Comparison of ENCODE assay signal across 8 mouse cellular contexts in genomic region chr7:60003006-60003865, GRCm38 (mm10). TPM values are rescaled to one million over a fixed set of nuclear protein-coding genes. Genes with fewer than 3 reads are reported as not detected.
DNase-seq lines count a peak whose midpoint lies in the region; ATAC-seq and TF ChIP-seq lines count a peak whose summit lies in the region.

No protein-coding gene starts in this region.

- ATAC-seq in lung, postnatal 0 days: no peak
- ATAC-seq in embryonic facial prominence, embryonic 14.5 days (ENCODE audit: low read depth): peak; percentile 37; the same call in 1 of the 2 replicates
- peak; percentile 80 for ATAC-seq in hindbrain, embryonic 16.5 days
- peak; percentile 78 for ATAC-seq in neural tube, embryonic 14.5 days (ENCODE audit: low read depth)
- no peak for ATAC-seq in monocyte, adult 5-6 weeks (replicated peaks; ENCODE audit: insufficient number of reproducible peaks, low FRiP score, low TSS enrichment, poor library complexity, severe bottlenecking)

- no peaks in the 10 kb centered on the region for H3K27me3 ChIP-seq in lung, postnatal 0 days (replicated peaks; ENCODE audit: insufficient read depth, low read length)
- no peaks in the 10 kb centered on the region for H3K27me3 ChIP-seq in embryonic facial prominence, embryonic 14.5 days (replicated peaks; ENCODE audit: control insufficient read depth, insufficient read depth, low read length)
- H3K27me3 ChIP-seq in hindbrain, embryonic 16.5 days (replicated peaks; ENCODE audit: control insufficient read depth, insufficient read depth, low read length): no peaks in the 10 kb centered on the region
- no peaks in the 10 kb centered on the region for H3K27me3 ChIP-seq in neural tube, embryonic 14.5 days (ENCODE audit: control insufficient read depth, insufficient read depth, low read length)

- no peaks in the 10 kb centered on the region for H3K36me3 ChIP-seq in lung, postnatal 0 days (ENCODE audit: insufficient read depth, low read length)
- H3K36me3 ChIP-seq in embryonic facial prominence, embryonic 14.5 days (ENCODE audit: control insufficient read depth, insufficient read depth, low read length): no peaks in the 10 kb centered on the region
- H3K36me3 ChIP-seq in hindbrain, embryonic 16.5 days (ENCODE audit: control insufficient read depth, insufficient read depth, low read length): no peaks in the 10 kb centered on the region
- no peaks in the 10 kb centered on the region for H3K36me3 ChIP-seq in neural tube, embryonic 14.5 days (ENCODE audit: control insufficient read depth, insufficient read depth, low read length)

- H3K4me3 ChIP-seq in lung, postnatal 0 days (ENCODE audit: low read depth, low read length): peak overlapping the region; percentile 44
- peak overlapping the region; percentile 52 for H3K4me3 ChIP-seq in embryonic facial prominence, embryonic 14.5 days (ENCODE audit: low read depth, low read length)
- H3K4me3 ChIP-seq in hindbrain, embryonic 16.5 days (ENCODE audit: low read length): peak overlapping the region; percentile 63
- H3K4me3 ChIP-seq in neural tube, embryonic 14.5 days (ENCODE audit: low read depth, low read length): peak overlapping the region; percentile 56

- H3K9me3 ChIP-seq in lung, postnatal 0 days (ENCODE audit: low read length): no peaks in the 10 kb centered on the region
- H3K9me3 ChIP-seq in embryonic facial prominence, embryonic 14.5 days (ENCODE audit: control insufficient read depth, low read length): peaks cover 28% of the 10 kb centered on the region
- peaks cover 19% of the 10 kb centered on the region for H3K9me3 ChIP-seq in hindbrain, embryonic 16.5 days (ENCODE audit: control insufficient read depth, low read length)
- peaks cover 3% of the 10 kb centered on the region for H3K9me3 ChIP-seq in neural tube, embryonic 14.5 days (ENCODE audit: control insufficient read depth, low read length)

- H3K4me2 ChIP-seq in lung, postnatal 0 days (replicated peaks; ENCODE audit: low read depth, low read length): peak overlapping the region; percentile 64
- peak overlapping the region; percentile 58 for H3K4me2 ChIP-seq in embryonic facial prominence, embryonic 14.5 days (ENCODE audit: low read depth, low read length)
- peak overlapping the region; percentile 53 for H3K4me2 ChIP-seq in hindbrain, embryonic 16.5 days (ENCODE audit: low read length)
- peak overlapping the region; percentile 40 for H3K4me2 ChIP-seq in neural tube, embryonic 14.5 days (ENCODE audit: low read depth, low read length)

- intact Hi-C loops in left cerebral cortex, postnatal 4 days (cut with DNase I): no loop called here

- no peak overlapping the region for H3K9ac ChIP-seq in lung, postnatal 0 days (replicated peaks; ENCODE audit: low read depth)
- peak overlapping the region; percentile 66 for H3K9ac ChIP-seq in embryonic facial prominence, embryonic 14.5 days (ENCODE audit: low read depth, low read length)
- peak overlapping the region; percentile 81 for H3K9ac ChIP-seq in hindbrain, embryonic 16.5 days (ENCODE audit: low read depth, low read length)
- peak overlapping the region; percentile 69 for H3K9ac ChIP-seq in neural tube, embryonic 14.5 days (replicated peaks; ENCODE audit: low read depth, low read length)

- WGBS in lung, postnatal 0 days: 54% methylated on average over 12 of the region's 12 CpGs
- 55% methylated on average over 12 of the region's 12 CpGs for WGBS in embryonic facial prominence, embryonic 14.5 days
- WGBS in hindbrain, embryonic 16.5 days: 56% methylated on average over 12 of the region's 12 CpGs
- 46% methylated on average over 12 of the region's 12 CpGs for WGBS in neural tube, embryonic 14.5 days

- no peaks in the 10 kb centered on the region for H3K4me1 ChIP-seq in lung, postnatal 0 days (ENCODE audit: insufficient read depth, low read depth, low read length)
- H3K4me1 ChIP-seq in embryonic facial prominence, embryonic 14.5 days (ENCODE audit: control insufficient read depth, insufficient read depth, low read length): no peaks in the 10 kb centered on the region
- no peaks in the 10 kb centered on the region for H3K4me1 ChIP-seq in hindbrain, embryonic 16.5 days (ENCODE audit: control insufficient read depth, insufficient read depth, low read depth, low read length)
- no peaks in the 10 kb centered on the region for H3K4me1 ChIP-seq in neural tube, embryonic 14.5 days (ENCODE audit: control insufficient read depth, insufficient read depth, low read length)

- no peak for TF ChIP-seq EP300 in lung, postnatal 0 days (IDR thresholded peaks at IDR 0.05)

- no peak for DNase-seq in lung, postnatal 0 days (ENCODE audit: low spot score)
- no peak for DNase-seq in lung, postnatal 14 days
- DNase-seq in embryonic facial prominence, embryonic 14.5 days (ENCODE audit: low spot score): peak; percentile 13
- DNase-seq in left cerebral cortex, postnatal 4 days: peak; percentile 55
- no peak for DNase-seq in ovary, postnatal 14 days (ENCODE audit: low spot score)

- TF ChIP-seq CTCF in lung, postnatal 0 days (IDR thresholded peaks at IDR 0.05): no peak

- H3K27ac ChIP-seq in lung, postnatal 0 days (ENCODE audit: low read length): no peak overlapping the region
- no peak overlapping the region for H3K27ac ChIP-seq in embryonic facial prominence, embryonic 14.5 days (replicated peaks; ENCODE audit: low read depth, low read length)
- peak overlapping the region; percentile 89 for H3K27ac ChIP-seq in hindbrain, embryonic 16.5 days (ENCODE audit: low read depth, low read length)
- peak overlapping the region; percentile 88 for H3K27ac ChIP-seq in neural tube, embryonic 14.5 days (ENCODE audit: low read depth, low read length)

RNA-seq across cellular contexts. Expression of gene Snurf, which starts 1.6 kb away (rescaled TPM):
- 8.8 and 11.9 TPM in 2 replicates for polyA plus RNA-seq in lung, postnatal 0 days (2015; fragmentation: Nextera tagmentation; extraction: Ambion mirVana)
- polyA plus RNA-seq in embryonic facial prominence, embryonic 14.5 days (2014; fragmentation: Nextera tagmentation; extraction: Ambion mirVana): 38.8 and 39.5 TPM in 2 replicates
- polyA plus RNA-seq in hindbrain, embryonic 16.5 days (2015; fragmentation: Nextera tagmentation; extraction: Ambion mirVana): 725 and 842 TPM in 2 replicates
- total RNA-seq in left cerebral cortex, postnatal 4 days (2021): 1,000 to 10,000 TPM; 1,067 to 1,192 TPM
- polyA plus RNA-seq in neural tube, embryonic 14.5 days (2014; fragmentation: Nextera tagmentation; extraction: Ambion mirVana): 672 and 684 TPM in 2 replicates
- total RNA-seq in monocyte, adult 5-6 weeks (2017): not detected in 3 replicates

RNA-seq across cellular contexts. Expression of gene Gm38393, which starts 1.6 kb away (rescaled TPM):
- 0.08 TPM in 1 of 2 replicates, not detected in the other for polyA plus RNA-seq in lung, postnatal 0 days (2015; fragmentation: Nextera tagmentation; extraction: Ambion mirVana)
- 0.35 and 0.42 TPM in 2 replicates for polyA plus RNA-seq in embryonic facial prominence, embryonic 14.5 days (2014; fragmentation: Nextera tagmentation; extraction: Ambion mirVana)
- polyA plus RNA-seq in hindbrain, embryonic 16.5 days (2015; fragmentation: Nextera tagmentation; extraction: Ambion mirVana): 3.2 TPM in 2 replicates
- 10 to 100 TPM; 84.3 to 89.7 TPM for total RNA-seq in left cerebral cortex, postnatal 4 days (2021)
- polyA plus RNA-seq in neural tube, embryonic 14.5 days (2014; fragmentation: Nextera tagmentation; extraction: Ambion mirVana): 7.2 and 10.6 TPM in 2 replicates
- total RNA-seq in monocyte, adult 5-6 weeks (2017): not detected in 3 replicates

Comparison
In these comparisons a context has a peak if more than half of its experiments do, and no peak if none do; other contexts are left out.
1. ATAC-seq: peak in embryonic facial prominence, embryonic 14.5 days (single experiment), hindbrain, embryonic 16.5 days (single experiment) and neural tube, embryonic 14.5 days (single experiment); none in lung, postnatal 0 days (single experiment) and monocyte, adult 5-6 weeks (single experiment).
2. DNase-seq: peak in embryonic facial prominence, embryonic 14.5 days (single experiment) and left cerebral cortex, postnatal 4 days (single experiment); none in lung, postnatal 0 days (single experiment), lung, postnatal 14 days (single experiment) and ovary, postnatal 14 days (single experiment).
3. H3K27ac ChIP-seq: peak in hindbrain, embryonic 16.5 days (single experiment) and neural tube, embryonic 14.5 days (single experiment); none in lung, postnatal 0 days (single experiment) and embryonic facial prominence, embryonic 14.5 days (single experiment).
4. RNA of gene Snurf, which starts 1.6 kb away (polyA plus RNA-seq): 725 to 842 TPM in hindbrain, embryonic 16.5 days and 672 to 684 TPM in neural tube, embryonic 14.5 days; 38.8 to 39.5 TPM in embryonic facial prominence, embryonic 14.5 days and 8.8 to 11.9 TPM in lung, postnatal 0 days; every median in the first group is over 10 times any median in the second.
5. Peak in every context shown above with its lines, with median percentiles within 50 percentile points of each other: H3K4me2 ChIP-seq and H3K4me3 ChIP-seq.